Mouse (Mus musculus) Muller cell, postnatal 12 days (primary cell): ENCODE results near the gene Ttc28.

Source experiments
- DNase-seq: peaks from one replicate; pipeline ENCODE4 v3.0.0-alpha.2; 2015; ENCODE audit errors: inconsistent ontology term

Ttc28 gene

DNA sequence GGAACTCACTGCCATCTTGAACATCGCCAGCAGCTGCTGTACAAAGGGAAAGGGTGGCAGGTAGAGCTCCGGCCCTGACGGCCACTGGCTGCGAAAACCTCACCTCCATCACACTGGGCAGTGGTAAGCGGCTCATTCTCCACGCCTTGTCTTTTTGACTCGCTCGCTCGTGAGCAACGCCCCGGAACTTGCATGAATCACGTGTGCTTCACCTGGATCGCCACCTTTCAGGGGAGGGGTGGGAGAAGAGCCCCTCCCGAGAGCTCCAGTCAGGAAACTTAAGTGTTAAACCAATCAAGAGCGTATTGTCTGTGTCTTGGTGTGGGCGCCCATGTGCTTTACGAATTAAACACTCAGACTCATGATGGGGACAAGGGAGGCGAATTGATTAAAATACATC, 252.0 kb downstream of the Ttc28 start:
- no peak for DNase-seq

DNA sequence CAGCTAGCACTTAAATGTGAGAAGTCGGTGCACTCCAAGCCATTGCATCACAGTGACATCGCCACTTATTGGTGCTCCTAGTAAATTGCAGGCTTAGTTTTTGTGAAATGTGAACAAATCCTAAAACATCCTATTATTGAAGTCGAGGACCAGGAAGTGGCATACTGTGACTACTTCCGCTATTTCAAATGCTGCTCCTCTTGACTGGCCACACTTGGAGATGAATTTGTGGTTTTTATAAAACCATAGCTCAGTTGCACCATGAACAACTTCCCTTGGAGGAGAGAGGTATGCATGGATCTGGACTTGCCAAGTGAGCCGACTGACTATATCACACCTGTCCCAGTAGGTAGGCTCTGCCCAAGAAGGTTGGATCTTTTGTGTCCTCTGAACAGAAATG, 253.5 kb downstream of the Ttc28 start:
- DNase-seq, result no peak

GRCm38 (mm10) chr5:111133754-111134153, 254.2 kb downstream of the Ttc28 start:
- DNase-seq, result no peak

DNA sequence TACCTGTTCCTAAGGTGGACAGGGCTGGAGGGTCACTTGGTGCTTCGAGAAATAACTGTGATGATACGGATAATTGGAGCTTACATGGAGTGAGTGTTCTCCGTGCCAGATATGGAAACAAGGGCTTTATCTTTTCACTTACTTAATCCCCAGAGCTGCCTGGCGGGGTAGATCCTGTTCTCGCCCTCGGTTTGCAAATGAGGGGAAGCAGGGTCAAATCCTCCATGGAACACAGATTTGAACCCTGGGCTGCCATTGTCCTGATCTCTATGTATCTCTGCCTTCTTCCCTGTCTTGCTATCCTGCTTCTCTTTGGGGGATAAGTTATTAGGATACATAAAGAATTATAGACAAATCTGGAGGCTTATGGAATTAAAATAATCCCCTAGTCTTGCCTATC, 257.7 kb downstream of the Ttc28 start:
- DNase-seq, result no peak

DNA sequence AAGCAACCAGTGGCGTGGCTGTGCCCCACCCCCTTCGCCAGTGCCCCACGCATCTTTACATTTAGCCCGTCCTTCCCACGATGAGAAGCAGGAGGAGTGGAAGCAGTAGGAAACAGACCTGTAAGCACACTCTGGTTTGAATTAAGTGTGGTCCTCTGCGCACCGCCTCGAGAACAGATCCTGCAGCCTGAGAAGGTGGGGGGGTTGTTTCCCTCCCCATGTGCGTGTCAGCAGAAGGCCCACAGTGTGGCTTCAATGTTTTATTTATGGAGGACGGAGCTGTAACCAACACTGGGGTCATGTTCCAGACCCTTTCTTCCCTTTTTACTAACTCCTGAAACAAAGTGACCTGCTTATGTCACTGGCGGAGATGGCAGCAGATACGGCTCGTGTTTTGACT, 258.1 kb downstream of the Ttc28 start:
- DNase-seq, result no peak

DNA sequence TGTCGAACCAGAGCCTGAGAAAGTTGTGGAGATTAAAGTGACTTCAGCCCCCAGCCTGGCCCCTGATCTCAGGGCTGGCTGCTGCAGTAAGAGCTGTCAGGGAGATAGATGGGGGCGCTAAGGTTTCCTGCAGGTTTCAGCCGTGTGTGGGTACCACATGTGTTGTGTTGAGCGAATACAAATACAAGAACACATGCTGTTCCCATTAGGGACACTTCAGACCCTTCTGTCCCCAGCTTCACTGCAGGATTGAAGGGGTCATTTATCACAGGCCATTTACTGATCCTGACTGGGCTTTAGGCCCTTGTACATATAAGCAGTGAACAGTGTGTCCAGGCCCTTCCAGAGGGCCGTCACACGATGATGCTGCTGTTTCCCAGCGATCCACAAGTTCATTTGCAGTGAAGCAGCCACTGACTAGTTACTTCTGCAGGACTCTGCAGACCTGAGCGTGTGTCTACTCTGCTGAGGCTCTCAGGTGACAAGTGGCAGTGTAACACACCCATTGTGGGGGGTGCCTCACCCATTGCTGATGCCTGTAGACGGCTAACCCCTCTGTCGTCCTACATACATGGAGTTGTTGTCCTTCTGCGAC, 258.7 kb downstream of the Ttc28 start:
- no peak for DNase-seq

- DNase-seq, result no peak
Observed at GRCm38 (mm10) chr5:111138927-111139565, 259.4 kb downstream of the Ttc28 start.

DNA sequence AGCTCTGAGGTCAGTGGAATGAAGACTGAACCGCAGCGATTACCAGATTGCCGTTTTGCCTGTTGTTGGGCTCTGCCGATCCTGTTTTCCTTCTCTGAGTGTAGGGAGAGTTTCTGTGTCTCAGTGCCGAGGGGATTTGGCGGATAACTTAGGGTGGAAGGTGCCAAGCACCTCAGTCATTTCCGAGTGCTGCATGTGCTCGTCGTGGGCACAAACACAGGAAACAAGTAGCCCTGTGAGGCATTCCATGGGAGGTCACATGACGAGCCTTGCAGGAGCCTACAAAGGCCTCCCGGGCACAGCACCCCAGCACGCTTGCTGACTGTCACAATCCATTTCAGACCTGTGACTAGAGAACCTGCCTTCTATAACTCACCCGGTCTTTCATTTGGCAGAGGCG, 260.0 kb downstream of the Ttc28 start:
- DNase-seq, result peak; percentile 56

- DNase-seq, result no peak
Observed at GRCm38 (mm10) chr5:111141139-111141885, 261.7 kb downstream of the Ttc28 start.

GRCm38 (mm10) chr5:111142837-111143236, 263.2 kb downstream of the Ttc28 start:
- no peak for DNase-seq

DNA sequence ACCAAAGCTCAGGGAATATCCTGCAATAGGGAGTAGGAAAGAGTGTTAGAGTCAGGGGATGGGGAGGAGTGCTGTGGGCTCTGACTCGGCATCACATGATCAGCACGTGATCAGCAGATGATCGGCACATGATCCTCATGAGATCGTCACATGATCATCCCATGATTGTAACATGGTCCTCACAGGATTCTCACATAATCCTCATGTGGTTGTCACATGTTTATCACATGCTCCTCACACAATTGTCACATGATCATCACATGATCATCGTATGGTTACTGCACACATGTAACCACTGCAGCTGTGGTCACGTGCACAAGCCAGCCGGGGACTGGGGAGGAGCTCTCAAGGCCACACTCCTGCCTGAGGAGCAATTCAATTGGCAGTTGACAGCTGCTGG, 264.8 kb downstream of the Ttc28 start:
- DNase-seq, result no peak

GRCm38 (mm10) chr5:111150581-111150980, 271.0 kb downstream of the Ttc28 start:
- DNase-seq, result no peak

- peak; percentile 62 for DNase-seq
Observed at GRCm38 (mm10) chr5:111151882-111152759, 272.5 kb downstream of the Ttc28 start.

DNA sequence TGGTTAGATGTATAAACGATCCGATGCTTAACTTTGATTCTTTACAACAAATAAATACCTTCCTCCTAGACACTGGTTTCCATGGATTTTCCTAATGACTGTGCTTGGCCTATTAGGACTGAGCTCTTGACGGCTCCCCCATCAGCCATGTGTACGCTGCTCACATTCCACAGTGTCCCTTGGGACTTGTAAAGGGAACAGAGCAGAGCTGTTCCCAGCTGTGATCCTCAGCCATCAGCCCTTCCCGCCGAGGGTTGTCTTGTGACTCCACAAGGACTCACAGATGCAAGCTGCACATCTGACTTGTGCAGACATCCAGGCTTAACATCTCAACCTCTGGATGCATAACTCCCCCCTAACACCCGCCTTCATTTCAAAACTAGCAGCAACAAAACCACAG, 275.0 kb downstream of the Ttc28 start:
- no peak for DNase-seq

GRCm38 (mm10) chr5:111155271-111155670, 275.7 kb downstream of the Ttc28 start:
- no peak for DNase-seq

- no peak for DNase-seq
Observed at GRCm38 (mm10) chr5:111155928-111156327, 276.3 kb downstream of the Ttc28 start.

- no peak for DNase-seq
Observed at GRCm38 (mm10) chr5:111158266-111158665, 278.7 kb downstream of the Ttc28 start.

DNA sequence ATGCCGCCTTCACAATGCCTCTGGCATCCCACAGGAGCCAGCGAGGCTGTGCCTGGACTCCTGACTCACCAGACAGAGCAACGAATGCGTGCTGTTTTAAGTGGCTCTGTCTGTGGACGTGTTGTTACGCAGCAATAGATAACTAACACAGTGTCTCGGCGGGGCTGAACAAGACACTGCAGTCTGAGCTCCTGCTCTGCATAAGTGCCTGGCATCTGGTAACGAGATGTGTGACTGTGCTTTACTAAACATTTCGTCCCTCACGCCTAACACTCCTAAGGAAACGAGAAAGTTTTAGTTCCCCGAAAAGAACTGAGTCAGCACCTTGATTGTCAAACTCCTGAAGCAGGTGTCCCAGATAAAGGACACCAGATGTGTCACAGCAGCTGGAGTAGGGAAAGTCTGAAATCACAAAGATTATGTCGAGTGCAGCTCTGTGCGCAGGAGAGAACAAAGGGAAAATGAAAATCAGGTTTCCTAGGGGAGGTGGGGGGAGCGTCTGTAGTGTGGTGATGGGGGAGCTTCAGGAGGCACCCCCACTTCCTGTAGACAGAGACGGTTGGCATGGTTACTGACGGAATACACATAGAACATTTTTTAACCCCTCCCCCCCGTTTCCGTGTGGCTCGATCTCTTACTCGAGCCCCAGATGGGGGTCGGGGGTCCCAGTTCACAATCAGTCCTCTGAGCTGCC, 280.2 kb downstream of the Ttc28 start:
- DNase-seq, result no peak

- DNase-seq, result no peak
Observed at GRCm38 (mm10) chr5:111161146-111161930, 281.7 kb downstream of the Ttc28 start.

GRCm38 (mm10) chr5:111162857-111163256, 283.3 kb downstream of the Ttc28 start:
- no peak for DNase-seq

- no peak for DNase-seq
Observed at GRCm38 (mm10) chr5:111163377-111163776, 283.8 kb downstream of the Ttc28 start.
